Mouse (Mus musculus) myocyte (in vitro differentiated cells): ENCODE results near the gene Hlcs.

Experiments used
- MAX ChIP-seq: IDR thresholded peaks from one replicate; pipeline ENCODE4 v1.6.1; 2011; ENCODE audit warnings: low read depth, mild to moderate bottlenecking, control low read depth
- TCF12 ChIP-seq: IDR thresholded peaks from one replicate; pipeline ENCODE4 v1.6.1; 2011; ENCODE audit warnings: mild to moderate bottlenecking, control low read depth; ENCODE audit not compliant: poor library complexity, insufficient read depth, severe bottlenecking

DNA sequence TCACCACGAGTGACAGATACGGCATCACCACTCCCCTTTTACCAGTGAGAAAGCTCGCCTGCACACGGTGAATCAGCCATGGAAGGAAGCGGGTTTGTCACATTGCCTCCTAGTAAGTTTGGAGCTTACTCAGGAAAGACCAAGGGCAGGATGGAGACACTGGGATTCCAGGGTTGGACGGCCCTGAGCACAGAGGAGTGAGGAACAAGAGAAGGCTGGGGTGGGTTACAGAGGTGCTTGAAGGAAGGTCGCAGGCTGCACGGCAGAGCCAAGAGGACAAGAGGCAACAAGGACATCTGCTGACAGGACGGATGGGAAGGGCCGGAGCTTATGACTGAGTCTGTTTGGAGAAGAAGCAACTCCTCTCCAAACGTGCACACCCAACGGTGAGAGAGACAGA lies 126.8 kb downstream of the Hlcs start:
- TF ChIP-seq TCF12 = no peak
- no peak for TF ChIP-seq MAX
